Mouse (Mus musculus) kidney, postnatal 25 days (tissue): ENCODE data around the gene Gm5039.
"Not testable (repeated sequence)": the region's sequence is repeated elsewhere in the genome, so short reads cannot be mapped to it uniquely, and the experiment has no call there.

Experiments
- DNase-seq, 2 experiments: peaks; one replicate each; pipeline ENCODE4 v3.0.0; 2021; ENCODE audit warnings: mixed read lengths in 2 of 2

Gene Gm5039

GRCm38 (mm10) chr12:88323926-88324325, at the start of gene Gm5039:
Gm5039 (minus strand) TSS chr12:88324026.
- DNase-seq: not testable (repeated sequence)

- DNase-seq: no peak
These were observed 48.2 kb upstream of the Gm5039 start for GRCm38 (mm10) chr12:88372018-88372417.

DNA sequence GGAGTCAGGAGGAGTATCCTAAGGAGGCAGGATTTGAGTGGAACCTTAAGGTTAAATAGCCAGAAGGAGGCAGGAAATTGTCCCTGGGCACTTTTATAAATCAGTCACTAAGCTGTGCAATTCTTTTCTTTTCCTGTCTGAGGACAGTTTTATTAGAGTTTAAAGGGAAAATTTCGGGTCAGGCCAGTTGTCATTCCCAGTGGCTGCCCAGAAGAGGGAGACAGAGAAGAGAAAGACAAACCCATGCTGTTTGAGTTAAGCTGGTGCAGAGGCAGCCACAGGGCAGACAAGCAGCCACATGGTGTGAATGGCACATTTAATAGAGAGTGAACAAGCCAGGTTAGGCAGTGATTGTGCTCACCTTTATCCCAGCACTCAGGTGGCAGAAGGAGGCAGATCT, 46.5 kb upstream of the Gm5039 start:
- DNase-seq: not testable (repeated sequence)

- not testable (repeated sequence) for DNase-seq
These were observed 45.9 kb upstream of the Gm5039 start for GRCm38 (mm10) chr12:88369690-88370089.

DNA sequence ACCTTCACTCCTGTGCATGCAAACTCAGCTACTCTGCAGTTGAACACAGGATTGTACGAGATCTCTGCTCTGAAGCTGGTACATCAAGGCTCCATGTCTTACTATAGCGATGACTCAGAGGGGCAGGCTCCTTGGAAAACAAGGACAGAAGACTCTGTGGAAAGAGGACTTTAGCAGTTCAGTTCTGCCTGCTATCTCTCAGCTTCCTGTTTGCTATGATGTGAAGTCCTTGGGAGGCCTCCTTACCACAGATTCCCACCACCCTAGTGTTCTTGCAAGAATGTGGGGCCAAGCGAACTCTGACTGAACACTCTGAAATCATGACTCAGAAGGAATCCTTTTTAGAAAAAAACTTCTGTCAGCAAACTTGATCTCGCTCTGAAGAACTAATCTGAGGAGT, 44.8 kb upstream of the Gm5039 start:
- DNase-seq: no peak

DNA sequence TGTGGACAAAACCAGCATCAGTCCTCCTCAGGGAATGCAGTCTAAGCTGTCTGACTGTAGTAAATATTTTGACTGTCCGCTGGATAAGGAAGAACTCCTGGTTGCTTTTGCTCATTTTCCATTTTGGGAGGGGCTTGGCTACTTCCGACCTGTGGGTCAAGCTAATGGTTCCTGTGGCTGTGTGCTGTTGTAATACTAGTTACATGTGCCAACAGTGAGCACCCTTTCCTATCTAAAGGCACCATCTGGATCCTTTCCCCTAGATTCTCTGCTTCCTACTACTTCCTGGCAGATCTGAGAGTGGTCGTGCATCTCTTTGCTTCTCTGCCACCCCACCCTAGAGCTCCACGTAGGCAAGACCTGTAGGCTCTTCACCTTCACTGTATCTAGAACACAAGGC, 43.8 kb upstream of the Gm5039 start:
- no peak for DNase-seq

GRCm38 (mm10) chr12:88361120-88361445, 37.3 kb upstream of the Gm5039 start:
- DNase-seq: no peak

- peak; percentile 95 to 96 for DNase-seq
These were observed 36.8 kb upstream of the Gm5039 start, which contains the start of gene Adck1 for GRCm38 (mm10) chr12:88360441-88361119. Adck1 (plus strand) TSS chr12:88360554.

- no peak for DNase-seq
These were observed 30.4 kb upstream of the Gm5039 start for GRCm38 (mm10) chr12:88354182-88354702.

- DNase-seq: not testable (repeated sequence)
These were observed 17.5 kb upstream of the Gm5039 start for GRCm38 (mm10) chr12:88341286-88341685.

DNA sequence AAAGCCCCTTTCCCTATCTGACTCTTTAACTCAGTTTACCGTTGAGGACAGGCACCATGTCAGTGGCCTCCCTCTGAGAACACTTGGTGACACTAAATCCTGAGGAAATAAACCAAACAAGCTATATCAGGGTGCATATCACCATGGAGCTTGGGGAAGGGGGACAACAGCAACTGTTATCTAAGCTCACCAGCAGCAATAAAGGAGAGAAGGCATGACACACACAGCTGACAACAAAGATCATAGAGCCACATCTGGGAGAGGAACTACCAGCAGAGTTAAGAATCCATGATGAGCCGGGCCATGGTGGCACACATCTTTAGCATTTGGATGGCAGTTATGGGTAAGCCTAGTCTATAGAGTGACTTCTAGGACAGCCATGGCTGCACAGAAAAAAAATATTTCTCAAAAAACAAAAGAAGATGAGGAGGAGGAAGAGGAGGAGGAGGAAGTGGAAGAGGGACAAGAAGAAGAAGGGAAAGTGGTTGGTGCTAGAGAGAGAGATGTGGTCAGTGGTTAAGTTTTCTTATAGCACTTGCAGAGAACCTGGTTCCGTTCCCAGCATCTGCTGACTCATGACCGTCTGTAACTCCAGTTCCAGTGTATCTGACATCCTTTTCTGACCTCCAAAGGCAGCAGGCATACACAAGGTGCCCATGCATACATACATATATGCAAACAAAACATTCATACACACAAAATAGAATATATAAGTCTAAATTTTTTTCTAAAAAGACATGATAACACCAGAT, 13.0 kb upstream of the Gm5039 start:
- DNase-seq: not testable (repeated sequence)

GRCm38 (mm10) chr12:88314556-88314955, 9.3 kb downstream of the Gm5039 start:
- no peak for DNase-seq

DNA sequence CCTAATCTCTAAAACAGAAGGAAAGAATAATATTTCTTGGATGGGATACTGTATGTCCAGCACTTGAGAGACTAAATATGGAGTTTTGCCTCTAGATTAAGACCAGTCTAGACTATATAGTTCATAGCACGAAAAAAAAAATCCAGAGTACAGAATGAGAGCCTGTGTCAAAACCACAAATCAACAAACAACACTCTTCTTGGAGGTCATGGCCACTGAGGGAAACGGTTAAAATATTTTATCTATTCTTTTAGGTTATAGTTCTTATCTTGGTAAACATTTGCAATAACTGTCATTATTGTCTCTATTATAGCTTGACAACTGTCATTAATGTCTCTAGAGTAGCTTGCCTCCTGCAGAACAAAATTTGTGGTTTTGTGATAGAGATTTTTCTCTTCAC, 26.7 kb downstream of the Gm5039 start:
- not testable (repeated sequence) for DNase-seq

DNA sequence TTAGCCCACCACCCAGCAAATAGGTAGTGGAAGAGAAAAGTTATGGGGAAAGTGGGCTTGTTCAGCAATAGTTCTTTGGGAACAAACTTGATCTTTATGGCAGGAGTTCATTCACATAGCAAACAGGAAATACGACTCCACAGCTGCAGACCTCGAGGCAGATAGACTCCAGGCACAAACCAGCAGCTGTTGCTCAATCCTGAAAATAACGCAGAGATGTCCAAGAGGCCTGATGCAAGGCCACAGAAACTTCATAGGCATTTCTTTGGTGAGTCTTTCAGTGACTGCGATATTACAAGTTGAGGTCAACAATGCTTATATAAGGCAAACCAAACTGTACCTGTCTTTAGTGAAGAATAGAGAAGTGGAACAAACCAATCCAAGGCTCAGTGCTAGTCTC, 30.7 kb downstream of the Gm5039 start:
- DNase-seq: not testable (repeated sequence)

GRCm38 (mm10) chr12:88285224-88285623, 38.6 kb downstream of the Gm5039 start:
- DNase-seq: not testable (repeated sequence)

DNA sequence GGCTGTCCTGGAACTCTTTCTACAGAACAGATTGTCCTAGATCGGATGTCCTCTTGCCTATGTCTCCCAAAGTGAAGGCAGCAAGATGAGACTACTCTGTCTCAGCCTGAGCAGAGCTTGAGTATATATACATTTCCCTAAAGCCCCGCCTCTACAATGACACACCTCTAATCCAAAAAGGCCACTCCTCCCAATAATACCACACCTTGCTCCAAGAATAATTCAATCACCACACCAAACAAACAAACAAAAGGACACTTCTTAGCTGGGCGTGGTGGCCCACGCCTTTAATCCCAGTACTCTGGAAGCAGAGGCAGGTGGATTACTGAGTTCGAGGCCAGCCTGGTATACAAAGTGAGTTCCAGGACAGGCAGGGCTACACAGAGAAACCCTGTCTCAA, 49.4 kb downstream of the Gm5039 start, which contains the start of gene Gm5662:
Gene Gm5662, minus strand, starts transcription at position 101 of the 400 bp plus-strand sequence.
- DNase-seq: not testable (repeated sequence)
